Mouse (Mus musculus): ENCODE measurements at regions not wholly inside any gene's neighbourhood (a gene's known extent, or its start where the extent isn't known, plus 50 kb on each side); places are given as distances from the start of the nearest gene placed in this dataset. TPM values are rescaled to one million over a fixed set of nuclear protein-coding genes. Genes with fewer than 3 reads are reported as not detected.

DNA sequence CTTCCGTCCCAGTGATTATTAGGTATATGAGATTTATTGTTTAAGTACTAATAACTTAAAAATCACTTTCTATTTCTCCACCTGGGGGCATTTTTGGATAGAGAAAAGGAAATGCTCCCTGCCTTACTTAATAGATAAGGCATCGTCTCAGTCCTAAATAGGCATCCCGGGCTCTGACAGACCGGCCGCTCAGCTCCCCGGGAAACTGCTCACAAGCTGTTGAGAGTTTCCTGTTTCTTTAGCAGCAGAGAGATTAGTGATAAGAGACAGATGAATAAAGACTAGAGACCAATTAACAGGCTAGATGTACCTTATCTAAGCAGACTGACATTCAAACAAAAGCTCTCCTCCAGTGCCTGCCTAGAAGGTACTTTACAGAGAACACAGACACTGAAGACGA lies 148.4 kb downstream of the Slc15a5 start:
- Histone ChIP-seq H3K9ac (no peak overlapping the region), H3K9me3 (replicated peaks) (no peaks in the 10 kb centered on the region), H3K27me3 (no peaks in the 10 kb centered on the region), H3K4me2 (0 out of 2 replicates have a peak overlapping the region, but pooled peaks have one; percentile 21), H3K36me3 (no peaks in the 10 kb centered on the region), H3K4me1 (peaks cover 14% of the 10 kb centered on the region; the same call in 1 of the 2 replicates), H3K4me3 (replicated peaks) (no peak overlapping the region), H3K27ac (no peak overlapping the region)
- 47% methylated on average over 7 of the region's 7 CpGs for WGBS
- ATAC-seq (replicated peaks; ENCODE audit: low FRiP score), result no peak

DNA sequence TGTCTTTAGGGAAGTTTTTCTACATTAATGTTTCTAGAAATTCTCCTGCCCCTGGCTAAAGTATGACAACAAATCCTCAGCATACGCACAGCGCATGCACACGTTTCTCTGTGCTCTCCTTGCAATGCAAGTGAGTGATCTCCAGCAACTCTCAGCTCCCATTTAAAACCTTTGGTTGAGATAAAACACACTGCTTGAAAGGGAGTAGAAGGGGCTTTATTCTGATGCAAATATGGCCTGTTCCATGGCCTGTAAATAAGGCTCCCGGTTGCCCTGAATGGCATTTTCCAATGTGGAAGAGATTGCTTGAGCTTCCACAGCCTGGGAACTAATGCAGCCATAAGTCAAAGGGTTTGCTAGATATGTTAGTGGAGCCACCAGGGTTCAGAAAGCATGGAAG lies 156.4 kb downstream of the Slc15a5 start:
- Histone ChIP-seq H3K36me3 (no peaks in the 10 kb centered on the region), H3K27ac (no peak overlapping the region), H3K4me3 (replicated peaks) (no peak overlapping the region), H3K4me1 (no peaks in the 10 kb centered on the region), H3K4me2 (no peak overlapping the region), H3K9me3 (replicated peaks) (no peaks in the 10 kb centered on the region), H3K27me3 (no peaks in the 10 kb centered on the region), H3K9ac (no peak overlapping the region)
- no peak for ATAC-seq (replicated peaks; ENCODE audit: low FRiP score)
- WGBS, result 82% methylated on average over 4 of the region's 4 CpGs

DNA sequence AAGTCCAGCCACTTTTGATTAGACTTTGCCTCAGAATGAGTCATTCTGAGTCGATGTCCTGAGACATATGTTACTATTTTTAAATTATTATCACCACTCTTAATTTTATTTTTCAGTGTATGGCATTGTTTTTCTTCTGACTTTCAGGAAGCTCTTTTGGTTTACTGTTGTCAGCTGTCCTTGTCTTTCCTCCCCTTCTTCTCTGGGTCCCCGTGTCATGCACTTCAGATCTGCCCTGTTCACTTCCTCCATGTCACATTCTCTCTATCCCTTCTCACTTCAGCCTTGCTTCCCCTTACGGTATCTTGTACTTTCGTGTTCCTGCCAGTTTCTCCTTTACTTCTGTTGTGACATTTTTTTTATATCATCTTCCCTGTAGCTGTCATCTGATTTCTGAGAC lies 161.6 kb downstream of the Slc15a5 start:
- WGBS, result 64% methylated on average over 4 of the region's 4 CpGs
- Histone ChIP-seq H3K9me3 (replicated peaks) (no peaks in the 10 kb centered on the region), H3K36me3 (no peaks in the 10 kb centered on the region), H3K9ac (no peak overlapping the region), H3K4me1 (no peaks in the 10 kb centered on the region), H3K27ac (no peak overlapping the region), H3K27me3 (no peaks in the 10 kb centered on the region), H3K4me2 (no peak overlapping the region), H3K4me3 (replicated peaks) (no peak overlapping the region)
- no peak for ATAC-seq (replicated peaks; ENCODE audit: low FRiP score)

DNA sequence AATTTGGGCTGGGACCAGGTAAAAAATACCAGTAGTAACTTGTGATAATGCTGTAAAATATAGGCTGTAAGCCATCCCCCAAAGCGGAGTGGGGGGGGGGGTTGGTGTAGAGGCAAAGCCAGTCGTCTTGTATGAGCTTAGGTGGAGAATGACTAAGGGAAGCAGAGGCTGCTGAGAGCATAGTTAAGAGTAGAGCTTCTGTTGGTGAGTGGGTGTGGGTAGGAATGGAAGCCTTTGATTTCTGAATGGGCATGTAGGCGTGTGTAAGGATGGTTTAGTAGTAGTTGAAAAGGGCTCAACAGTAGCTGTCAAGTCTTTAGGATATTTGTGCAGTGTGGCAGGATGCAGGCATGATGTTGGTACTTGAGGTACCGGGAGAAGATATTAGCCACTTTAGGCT lies 153.5 kb downstream of the Dera start:
- Histone ChIP-seq H3K9me3 (replicated peaks) (no peaks in the 10 kb centered on the region), H3K9ac (no peak overlapping the region), H3K27me3 (no peaks in the 10 kb centered on the region), H3K36me3 (no peaks in the 10 kb centered on the region), H3K4me3 (replicated peaks) (no peak overlapping the region), H3K4me1 (no peaks in the 10 kb centered on the region), H3K27ac (no peak overlapping the region), H3K4me2 (no peak overlapping the region)
- 88% methylated on average over 4 of the region's 4 CpGs for WGBS
- no peak for ATAC-seq (replicated peaks; ENCODE audit: low FRiP score)

Small RNAs in the stretch of these regions (microRNA-seq; reads per million reads assigned to microRNA genes)
- gene Gm24308, result not detected
